Mouse (Mus musculus) right cerebral cortex, postnatal 10 days (tissue): ENCODE measurements around the gene Sorbs2.
A peak's percentile ranks its signal among the peaks of the same experiment; 100 is the strongest.

ENCODE experiments used
- DNase-seq, 2 experiments: peaks; one replicate each; pipeline ENCODE4 v3.0.0; 2021; ENCODE audit warnings: low spot score in 2 of 2

The Sorbs2 gene

DNA sequence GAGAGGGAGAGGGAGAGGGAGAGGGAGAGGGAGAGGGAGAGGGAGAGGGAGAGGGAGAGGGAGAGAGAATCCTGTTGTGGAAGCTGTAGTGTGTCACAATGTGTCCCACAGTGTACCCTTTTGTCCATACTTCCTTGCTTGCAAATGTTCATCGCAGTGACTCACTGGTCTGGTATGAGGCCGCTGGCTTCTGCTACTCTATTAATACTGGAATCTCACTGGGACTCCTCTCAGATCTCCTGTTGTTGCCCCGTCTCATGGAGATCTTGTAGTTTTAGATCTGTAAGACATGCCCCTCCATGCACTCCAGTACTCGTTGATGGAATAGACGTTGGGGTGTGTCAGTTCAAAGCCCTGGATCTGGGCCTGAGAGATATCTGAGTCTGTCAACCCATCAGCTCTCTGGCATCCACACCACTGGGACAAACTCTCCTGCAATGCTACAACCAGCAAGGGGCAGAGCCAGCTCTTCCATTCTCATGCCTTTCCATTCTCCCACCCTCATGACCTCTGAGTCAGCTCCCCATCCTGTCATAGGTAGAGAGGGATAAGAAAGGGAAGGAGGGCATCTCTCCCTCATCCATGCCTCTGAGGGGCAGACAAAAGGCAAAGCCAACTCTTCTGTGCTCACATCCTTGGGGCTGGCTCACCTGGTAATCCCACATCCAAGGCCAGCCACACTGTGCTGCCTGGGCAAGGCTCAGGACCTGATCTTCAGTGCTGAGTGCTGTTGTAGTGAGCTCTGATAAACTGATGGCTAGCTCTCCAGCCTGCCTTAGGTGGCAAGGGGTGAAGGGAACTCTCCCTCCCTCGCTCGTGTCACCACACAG, 72.3 kb downstream of the Sorbs2 start:
- no peak for DNase-seq

DNA sequence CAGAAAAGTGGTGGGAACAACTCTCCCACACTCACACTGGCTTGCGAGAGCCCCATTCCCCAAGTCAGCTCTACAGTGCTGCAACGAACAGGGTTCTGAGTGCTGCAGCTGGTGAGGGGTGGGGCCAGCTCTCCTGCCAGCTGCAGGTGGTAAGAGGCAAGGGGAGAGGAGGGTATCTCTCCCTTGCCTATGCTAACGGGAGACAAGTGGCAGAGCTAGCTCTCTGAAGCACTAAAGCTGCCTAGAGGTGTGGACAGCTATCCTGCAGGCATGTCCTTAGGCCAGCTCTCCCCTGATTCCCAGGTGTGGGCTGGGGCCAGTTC, 72.9 kb downstream of the Sorbs2 start:
- DNase-seq: no peak

DNA sequence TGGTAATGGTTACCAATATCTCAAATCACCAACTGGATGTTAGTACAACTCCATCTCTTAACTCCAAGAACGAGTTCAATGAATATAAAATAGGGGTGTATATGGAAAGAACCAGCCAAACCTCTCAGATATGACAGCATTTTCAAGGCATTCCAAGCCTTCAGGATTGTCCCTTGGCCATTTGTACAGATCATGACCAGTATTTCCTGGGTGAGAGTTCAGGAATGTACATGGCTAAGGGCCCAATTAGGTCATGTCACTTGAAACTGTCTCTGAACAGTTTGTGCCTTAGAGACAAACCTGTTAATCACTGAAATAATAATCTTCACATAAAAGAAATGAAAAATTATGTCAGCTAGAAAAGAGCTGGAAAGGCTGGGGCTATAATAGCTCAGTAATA, 76.3 kb downstream of the Sorbs2 start:
- no peak for DNase-seq

DNA sequence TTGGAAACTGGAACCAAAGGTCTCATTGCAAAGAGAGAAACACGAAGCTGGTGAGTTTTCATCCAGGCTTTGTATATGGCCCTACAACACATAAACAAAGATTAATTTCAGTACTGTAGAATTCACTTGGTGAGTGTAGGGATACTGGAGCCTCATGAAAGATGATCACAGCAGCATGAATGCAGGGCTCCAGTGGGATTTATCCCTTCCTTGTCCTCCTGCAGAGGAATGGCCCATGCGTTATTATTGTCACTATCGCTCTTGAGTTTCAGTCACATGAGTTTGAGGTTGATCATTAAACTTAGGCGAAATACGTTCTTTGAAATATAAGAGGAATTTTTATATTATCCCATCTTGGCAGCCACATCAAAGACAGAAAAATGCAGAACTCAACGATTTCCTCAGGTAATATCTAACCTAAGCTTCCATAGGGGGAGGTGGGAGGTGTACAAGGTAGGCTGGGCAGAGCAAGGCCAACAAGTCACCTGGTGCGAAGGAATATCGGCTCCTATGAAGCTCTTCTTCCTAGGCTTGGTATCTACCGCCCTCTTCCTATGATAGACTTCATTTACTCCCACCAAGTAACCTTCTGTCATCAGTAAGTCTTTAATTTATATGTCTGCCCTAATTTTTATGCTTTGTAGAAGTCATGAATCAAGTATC, 76.9 kb downstream of the Sorbs2 start:
- no peak for DNase-seq

DNA sequence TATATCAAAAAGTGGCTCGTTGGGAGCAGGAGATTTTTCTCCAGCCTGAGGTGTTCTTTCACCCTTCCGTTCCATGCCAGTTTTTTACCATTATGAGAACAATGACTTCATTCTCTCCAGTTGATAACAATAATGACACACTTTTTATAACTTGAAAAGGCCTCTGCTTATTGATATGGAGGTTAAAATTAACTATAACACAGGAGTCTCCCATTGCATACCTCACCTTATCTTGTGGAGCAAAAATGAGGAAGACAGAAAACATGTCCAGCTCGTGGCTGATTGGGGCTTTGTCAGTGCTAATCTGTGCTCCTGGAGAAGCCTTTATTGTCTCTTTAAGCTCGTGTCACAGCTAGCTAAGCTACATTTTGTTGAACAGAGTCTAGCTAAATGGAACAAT, 77.6 kb downstream of the Sorbs2 start:
- DNase-seq: no peak

DNA sequence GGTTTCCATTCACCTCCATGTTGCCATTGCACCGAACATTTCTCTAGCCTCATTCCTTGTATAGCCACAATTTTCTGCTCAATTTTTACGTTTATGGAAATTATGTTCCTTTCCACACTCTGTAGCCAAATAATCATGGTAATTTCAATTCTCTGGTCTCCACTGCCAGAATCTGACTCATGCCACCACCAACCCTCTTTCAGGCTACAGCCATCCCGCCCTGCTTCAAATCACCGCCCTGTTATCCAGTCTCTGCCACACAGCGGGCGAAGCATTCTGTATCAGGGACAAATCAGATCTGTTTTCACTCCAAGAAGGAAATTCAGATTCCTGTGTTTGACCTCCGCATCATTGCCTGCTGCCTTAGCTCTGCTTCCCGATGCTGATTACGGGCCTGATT, 79.4 kb downstream of the Sorbs2 start:
- DNase-seq: no peak

DNA sequence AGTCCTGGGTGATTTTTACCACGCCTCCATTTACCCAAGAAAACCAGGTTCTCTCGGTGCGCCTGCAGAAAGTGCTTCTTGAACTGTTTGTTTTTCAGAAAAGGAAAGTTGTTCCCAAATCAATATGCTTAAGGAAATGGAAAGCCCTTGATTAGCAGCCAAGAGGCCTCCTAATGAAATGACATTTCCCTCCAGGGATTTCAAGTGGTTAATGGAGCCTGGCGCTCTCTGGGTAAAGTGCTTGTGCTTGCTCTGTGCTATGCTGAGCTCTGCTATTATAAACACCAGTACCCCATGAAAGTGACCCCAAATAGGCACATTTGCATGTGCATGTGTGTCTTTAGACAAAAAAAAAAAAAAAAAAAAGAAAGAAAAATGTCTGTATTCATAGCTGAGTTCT, 84.3 kb downstream of the Sorbs2 start:
- no peak for DNase-seq

DNA sequence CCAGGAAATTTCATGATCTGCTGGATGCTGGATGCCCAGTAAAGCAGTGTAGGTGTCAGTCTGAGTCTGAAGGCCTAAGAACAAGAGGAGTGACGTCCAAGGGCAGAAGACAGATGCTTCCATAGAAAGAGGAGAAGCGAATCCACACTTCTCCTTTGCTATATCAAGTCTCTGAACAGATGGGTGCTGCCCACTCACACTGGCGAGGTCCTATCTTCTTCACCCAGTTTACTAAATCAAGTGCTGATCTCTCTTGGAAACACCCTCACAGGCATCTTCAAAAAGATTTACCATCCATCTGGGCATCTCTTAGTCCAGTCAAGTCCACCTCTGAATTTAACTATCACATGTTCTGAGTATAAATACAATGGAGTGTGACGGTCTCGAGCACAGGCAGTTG, 86.1 kb downstream of the Sorbs2 start:
- peak; percentile 59 to 88 for DNase-seq

DNA sequence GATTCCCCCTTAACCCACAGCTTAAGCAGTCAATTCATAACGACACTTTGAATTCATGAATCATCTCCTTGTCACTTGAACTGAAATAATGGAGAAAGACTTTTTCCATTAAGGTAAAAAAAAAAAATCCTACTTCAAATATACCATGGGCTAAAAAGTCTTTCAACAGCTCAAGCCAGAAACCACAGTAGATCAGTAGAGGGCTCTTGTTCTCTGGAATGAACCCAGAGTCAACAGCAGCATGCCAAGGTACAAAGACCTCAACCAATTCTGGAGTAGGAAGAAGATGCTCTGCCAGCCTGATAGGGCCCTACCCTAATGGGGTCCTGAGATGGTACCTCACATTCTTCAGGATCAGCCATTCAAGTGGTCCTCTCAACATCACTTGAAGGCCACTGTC, 88.4 kb downstream of the Sorbs2 start:
- DNase-seq: no peak

DNA sequence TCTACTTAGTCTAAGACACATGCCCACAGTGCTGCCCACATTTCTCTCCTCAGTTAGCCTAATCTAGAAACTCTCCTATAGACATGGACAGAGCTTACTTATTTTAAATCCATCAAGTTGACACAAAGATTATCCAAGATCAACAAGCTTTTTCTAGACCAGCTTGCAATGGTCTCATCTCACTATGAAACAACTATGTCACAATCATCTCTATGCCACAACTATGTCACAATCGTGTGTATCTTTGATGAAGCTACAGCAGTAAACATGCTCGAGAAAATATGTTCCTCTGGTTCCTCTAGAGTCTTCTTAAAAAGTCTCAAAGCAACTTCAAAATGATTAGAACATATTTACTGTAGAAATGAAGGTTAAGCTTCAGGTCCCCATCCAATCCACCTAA, 89.0 kb downstream of the Sorbs2 start:
- DNase-seq: no peak

DNA sequence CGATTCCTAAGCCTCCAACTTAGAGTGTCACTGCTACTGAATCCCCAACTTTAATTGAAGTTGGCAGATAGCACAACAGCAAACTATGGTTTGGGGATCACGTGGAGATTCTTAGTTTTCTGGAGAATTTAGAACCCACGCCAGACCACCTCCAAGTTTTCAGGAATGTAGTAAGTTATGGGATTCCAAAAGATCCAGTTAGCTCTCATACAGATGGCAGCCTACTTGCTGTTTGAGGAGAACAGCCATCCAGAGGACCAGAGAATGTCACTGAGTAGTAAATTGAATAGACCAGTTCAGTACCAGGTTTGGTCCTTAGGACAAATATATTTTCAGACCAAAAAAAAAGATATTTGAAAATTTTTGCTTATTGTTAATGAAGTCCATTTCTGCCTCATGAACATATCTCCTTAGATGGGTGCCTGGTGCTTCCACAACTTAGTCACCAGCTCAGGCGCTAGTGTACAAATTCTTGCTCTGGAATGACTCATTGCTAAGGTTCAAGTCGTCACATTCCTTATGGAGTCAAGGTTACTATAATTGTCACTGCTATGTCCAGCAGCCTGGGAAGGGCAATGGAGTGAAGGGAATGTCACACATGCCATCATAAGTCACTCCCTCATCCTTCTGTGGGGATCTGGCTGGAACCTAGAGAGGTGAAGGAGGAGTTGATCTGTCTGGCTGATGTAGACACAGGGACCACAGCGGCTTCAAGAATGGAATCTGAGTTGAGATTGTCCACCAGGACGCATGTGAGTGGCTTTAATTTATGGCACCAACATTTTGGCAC, 90.2 kb downstream of the Sorbs2 start:
- no peak for DNase-seq

DNA sequence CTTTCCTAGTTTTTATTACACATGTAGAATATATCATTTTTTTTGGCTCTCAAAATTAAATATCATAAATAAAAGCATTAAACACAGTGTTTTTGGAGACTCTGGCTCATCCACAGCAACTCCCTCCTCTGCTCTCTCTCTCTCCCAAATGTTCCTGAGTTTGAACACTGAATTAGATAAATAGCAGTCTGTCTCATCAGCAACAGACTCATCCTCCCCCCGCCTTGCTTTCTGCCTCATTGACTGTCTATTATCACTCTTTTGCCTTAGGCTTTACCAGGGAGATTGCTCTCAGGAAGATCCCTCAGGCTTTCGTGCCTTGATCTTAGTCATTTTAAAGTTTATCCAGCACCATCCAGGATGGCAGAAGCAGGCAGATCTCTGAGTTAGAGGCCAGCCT, 91.3 kb downstream of the Sorbs2 start:
- no peak for DNase-seq

DNA sequence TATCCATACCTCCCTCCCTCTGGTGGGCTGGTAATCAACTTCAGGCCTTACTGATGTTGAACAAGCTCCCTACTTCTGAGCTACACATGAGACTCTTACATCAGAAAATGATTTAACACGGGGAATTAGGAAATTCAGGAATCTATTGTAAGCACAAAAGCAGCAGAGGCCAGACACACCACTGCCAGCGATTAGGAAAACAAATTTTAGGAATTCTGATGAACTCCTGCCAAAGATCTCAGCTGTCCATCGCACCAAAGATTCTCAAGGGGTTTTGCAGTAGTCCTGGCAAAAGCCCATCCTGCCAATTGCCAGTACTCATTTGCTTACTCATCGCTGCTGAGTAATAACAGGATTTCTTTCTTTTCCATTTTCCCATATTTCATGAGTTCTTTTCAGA, 94.4 kb downstream of the Sorbs2 start:
- DNase-seq: no peak

DNA sequence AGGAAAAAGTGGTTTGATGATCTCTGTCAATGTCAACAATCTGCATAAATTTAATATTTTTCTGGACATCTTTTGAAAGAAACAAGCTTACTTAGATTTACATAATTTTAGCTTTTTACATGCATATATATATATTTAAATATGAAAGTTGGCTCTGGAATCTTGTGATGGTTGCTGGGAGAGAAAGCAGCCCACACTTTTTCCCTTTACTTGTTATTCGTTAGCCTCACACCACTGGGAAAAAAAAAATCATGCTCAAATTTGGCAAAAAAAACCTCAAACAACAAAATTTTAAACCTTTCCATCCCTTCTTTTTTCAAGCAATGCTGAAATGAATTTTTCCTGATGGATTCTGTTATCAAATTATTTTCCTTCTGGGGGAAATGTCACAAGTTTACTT, 97.8 kb downstream of the Sorbs2 start:
- DNase-seq: no peak

DNA sequence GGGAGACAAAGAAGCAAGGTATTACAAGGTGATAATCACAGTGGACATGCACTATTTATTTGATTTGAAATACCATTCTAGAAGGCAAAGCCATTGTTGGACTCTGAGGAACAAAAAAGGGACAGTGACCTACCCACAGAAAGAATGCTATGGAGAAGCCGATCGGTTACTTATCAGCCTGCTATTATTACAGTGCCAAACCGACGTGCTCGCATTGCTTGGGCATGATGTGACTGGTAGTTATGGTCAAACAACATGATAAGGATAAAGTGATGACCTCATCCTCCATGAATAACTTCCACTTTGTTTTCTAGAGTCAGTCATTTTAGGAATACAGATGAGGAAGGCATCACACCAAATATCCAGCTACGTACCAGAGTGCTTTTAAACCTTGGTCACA, 99.4 kb downstream of the Sorbs2 start:
- no peak for DNase-seq

DNA sequence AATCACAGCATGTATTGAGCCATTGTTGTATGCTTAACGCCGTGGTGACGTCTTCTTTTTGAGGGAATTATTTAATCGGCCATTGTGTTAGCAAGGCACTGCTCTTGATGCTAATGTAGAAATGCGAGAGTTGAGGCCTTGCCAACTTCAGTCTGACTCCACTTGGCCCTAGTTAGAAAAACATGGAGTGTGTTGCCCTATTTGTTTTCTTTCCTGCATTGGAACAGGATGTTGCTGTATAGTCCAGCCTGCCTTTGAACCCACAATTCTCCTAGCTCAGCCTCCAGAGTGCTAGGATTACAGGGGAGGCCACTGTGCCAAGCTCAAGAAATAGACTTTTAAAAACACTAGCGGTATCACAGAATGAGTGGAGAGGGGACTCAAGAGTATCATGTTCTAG, 100.8 kb downstream of the Sorbs2 start:
- no peak for DNase-seq

DNA sequence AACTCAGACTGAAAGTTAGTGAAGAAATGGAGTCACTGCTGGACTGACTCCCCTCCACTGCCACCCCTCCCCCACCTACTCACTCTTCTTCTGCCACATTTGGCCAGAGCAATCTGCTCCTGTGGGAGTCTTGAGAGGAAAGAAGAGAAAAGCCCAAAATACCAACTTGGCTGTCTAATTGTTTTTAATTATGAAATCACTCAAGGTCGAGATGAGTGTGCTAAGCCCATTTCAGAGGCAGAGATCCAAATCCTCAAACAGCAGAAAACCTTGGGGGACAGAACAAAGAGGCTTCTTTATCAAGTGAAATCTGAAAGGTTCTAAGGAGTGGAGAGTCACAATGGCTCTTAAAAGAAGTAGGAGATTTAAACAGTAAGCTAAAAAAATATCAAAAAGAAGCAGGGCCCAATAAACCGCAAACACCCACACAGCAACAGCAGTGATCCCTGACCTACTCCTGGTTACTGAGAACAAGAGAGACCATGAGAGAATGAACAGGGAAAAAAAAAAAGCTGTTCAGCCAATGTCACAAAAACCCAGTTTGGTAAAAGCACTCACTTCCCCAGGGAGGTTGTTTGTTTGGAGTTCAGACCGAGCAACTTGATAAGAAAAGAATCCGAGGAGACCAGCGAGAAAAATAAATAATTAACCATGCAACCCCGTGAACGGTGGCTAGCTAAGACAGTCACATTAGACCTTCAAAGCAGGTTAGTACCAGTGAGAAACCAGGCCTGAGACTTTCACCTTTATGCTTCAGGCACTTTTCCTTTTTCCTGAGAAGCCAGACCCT, 103.0 kb downstream of the Sorbs2 start:
- DNase-seq: no peak

DNA sequence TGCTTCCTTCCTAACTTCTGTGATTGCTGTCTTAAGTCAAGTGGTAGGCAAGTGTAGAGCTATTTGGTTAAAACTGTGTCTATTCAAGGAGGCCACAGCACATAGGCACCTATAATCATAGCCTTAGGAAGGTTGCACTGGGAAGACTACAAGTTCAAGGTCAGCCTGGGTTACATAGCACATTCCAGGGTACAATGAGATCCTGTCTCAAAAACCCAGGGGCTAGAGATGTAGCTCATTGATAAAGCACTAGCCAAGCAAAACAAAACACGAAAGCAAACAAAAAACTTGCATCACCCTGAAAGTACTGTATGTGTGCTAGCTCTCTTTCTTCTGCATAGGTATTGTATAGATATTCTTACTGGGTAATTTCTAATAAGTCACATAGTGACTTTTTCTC, 103.7 kb downstream of the Sorbs2 start:
- DNase-seq: no peak

DNA sequence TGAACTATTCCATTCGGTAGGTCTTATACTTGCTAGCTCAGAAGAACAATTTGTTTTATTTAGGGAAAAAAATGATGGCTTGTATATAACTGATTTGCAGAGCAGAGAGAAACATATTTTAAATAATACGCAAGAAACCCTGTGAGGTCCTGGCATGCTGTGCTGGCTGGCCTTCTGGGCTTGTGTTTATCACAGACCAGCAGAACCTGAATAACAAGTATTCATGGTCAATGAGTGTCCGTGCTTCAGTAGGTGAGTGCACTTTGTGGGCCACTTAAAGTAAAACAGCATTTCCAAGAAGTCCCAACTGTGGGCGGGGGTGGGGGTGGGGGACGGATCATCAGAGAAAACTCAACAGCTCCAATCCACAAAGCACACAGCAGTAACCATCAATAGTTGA, 107.0 kb downstream of the Sorbs2 start:
- DNase-seq: no peak

DNA sequence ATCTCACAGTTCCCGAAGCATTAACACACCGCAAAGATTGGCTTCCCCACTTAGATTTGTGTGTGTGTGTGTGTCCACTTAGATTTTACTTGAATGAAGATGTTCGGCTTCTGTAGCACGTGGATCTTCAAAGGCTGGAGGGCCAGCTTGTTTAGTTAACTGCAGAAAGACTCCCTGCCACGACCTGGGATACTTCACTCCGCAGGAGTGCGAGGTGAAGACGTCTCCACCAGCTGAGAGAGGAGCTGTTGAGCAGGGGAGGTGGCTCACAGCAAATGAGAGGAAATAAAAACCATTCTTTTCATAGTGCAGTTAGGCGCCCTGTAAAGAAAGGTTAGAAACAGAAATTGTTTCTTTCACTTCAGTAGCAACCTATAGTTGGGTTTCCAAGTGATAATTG, 107.5 kb downstream of the Sorbs2 start:
- no peak for DNase-seq

DNA sequence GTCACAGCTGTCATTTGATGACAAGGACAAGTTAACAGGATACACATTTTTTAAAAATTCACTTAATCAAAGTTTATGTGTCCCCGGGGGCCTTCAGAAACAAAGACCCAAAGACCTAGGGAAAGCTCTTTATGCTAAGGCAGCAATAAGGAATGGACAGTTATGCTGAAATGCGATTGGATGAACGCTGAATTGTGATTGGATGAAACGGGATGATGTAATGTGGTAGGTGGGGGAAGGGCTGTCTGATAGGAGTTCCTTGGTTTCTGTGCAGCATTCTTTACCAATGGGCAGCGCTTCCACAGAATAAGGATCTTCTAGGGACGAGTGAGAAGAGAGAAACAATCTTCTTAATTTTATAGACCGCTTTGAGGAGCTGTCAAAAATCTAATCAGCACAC, 108.0 kb downstream of the Sorbs2 start:
- DNase-seq: no peak

DNA sequence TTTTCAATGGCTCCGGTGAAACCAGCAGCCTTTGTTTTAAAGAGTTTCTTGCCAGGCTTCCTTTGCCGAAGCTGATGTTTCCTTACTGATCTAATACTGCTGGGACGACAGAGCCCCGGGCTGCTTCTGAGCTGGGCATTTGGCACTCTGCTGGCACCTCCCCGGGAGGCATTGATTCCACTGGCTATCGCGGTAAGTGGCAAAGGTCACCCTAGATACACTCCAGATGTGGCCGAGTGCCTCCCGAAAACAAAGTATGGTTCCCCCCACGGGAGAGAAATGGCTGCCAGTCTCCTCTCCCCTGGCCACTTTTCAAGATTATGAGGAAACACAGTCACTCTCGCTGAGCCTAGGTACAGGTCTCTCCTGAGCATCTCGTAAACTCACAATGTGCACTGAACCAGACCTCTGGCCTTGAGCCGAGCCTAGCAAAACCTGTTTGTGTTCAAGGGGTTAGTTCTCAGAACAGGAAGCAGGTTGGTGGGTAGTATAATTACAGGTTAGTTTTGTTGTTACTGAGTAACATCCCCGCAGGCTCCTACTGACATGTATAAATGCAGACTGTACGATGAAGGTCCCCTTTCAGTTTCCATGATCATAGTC, 114.1 kb downstream of the Sorbs2 start:
- no peak for DNase-seq
